Mouse (Mus musculus) forebrain, embryonic 13.5 days (tissue): ENCODE data around the gene Pole2. TPM values are rescaled to one million over a fixed set of nuclear protein-coding genes. Genes with fewer than 3 reads are reported as not detected.
A peak's percentile ranks its signal among the peaks of the same experiment; 100 is the strongest.

Experiments
- ATAC-seq: fragments of 200-750 bp; cut with Nextera tagmentation; 2 replicates; pipeline ENCODE4 v1.8.0; 2017
- H3K27ac ChIP-seq: fragments of 300-500 bp; sonication (generic); 2 replicates; pipeline ENCODE4 v1.5.1; 2015; ENCODE audit warnings: inconsistent platforms, mild to moderate bottlenecking, moderate library complexity
- H3K27me3 ChIP-seq: fragments of 300-500 bp; sonication (generic); 2 replicates; pipeline ENCODE4 v1.6.1; 2015; ENCODE audit warnings: mild to moderate bottlenecking, inconsistent platforms
- H3K36me3 ChIP-seq: fragments of 300-500 bp; sonication (generic); 2 replicates; pipeline ENCODE4 v1.6.1; 2015; ENCODE audit warnings: mild to moderate bottlenecking, inconsistent platforms; ENCODE audit not compliant: poor library complexity, severe bottlenecking
- H3K4me1 ChIP-seq: fragments of 300-500 bp; sonication (generic); 2 replicates; pipeline ENCODE4 v1.6.1; 2015; ENCODE audit warnings: inconsistent platforms
- H3K4me2 ChIP-seq: fragments of 300-500 bp; sonication (generic); 2 replicates; pipeline ENCODE4 v1.6.1; 2015; ENCODE audit warnings: inconsistent platforms, mild to moderate bottlenecking, moderate library complexity
- H3K4me3 ChIP-seq: fragments of 300-500 bp; sonication (generic); 2 replicates; pipeline ENCODE4 v1.5.1; 2015; ENCODE audit warnings: mild to moderate bottlenecking, inconsistent platforms
- H3K9ac ChIP-seq: fragments of 300-500 bp; sonication (generic); 2 replicates; pipeline ENCODE4 v1.6.1; 2015; ENCODE audit warnings: mild to moderate bottlenecking, inconsistent platforms
- H3K9me3 ChIP-seq: fragments of 300-500 bp; sonication (generic); replicated peaks from 2 replicates; pipeline ENCODE4 v1.6.1; 2016; ENCODE audit warnings: inconsistent platforms
- WGBS: fragments of 180-500 bp; shearing (Covaris S2); methylation state at CpG from one replicate; pipeline ENCODE4 v1.1.7; 2015; 5-methylcytosine and 5-hydroxymethylcytosine counted together
- polyA plus RNA-seq: library from polyadenylated mRNA; unstranded; fragments of >200 nt; fragmentation: Nextera tagmentation; extraction: Ambion mirVana; gene quantifications from 2 replicates; pipeline ENCODE4 v1.2.1, GENCODE M21; 2015

Gene Pole2
- polyA plus RNA-seq, 1 experiment from 2014 or later, result 22.1 TPM

GRCm38 (mm10) chr12:69238284-69238683 is 10.3 kb upstream of the Pole2 start:
- no peaks in the 10 kb centered on the region for H3K9me3 ChIP-seq
- 53% methylated on average over 3 of the region's 3 CpGs for WGBS
- H3K4me3 ChIP-seq, result no peak overlapping the region
- H3K36me3 ChIP-seq, result no peaks in the 10 kb centered on the region
- peaks cover 10% of the 10 kb centered on the region; the same call in 1 of the 2 replicates for H3K4me1 ChIP-seq
- no peak overlapping the region for H3K27ac ChIP-seq
- H3K27me3 ChIP-seq, result no peaks in the 10 kb centered on the region
- no peak overlapping the region for H3K4me2 ChIP-seq
- no peak overlapping the region for H3K9ac ChIP-seq
- no peak for ATAC-seq

DNA sequence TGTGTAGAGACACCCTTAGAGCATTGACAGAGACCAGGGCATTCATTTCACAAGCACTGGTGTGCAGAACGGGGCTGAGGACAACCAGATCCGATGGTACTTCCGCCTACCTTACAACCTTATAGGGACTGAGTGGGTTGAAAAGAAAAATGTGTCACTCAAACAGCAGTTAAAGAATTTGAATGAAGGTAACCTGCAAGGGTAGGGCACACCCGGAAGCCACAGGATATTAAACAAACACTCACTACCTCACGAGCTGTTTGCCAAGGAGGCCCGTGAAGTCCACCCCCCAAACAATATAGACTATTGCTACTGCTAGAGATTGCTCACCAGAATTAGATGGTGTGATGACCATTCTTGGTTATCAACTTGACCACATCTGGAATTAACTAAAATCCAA is 7.8 kb upstream of the Pole2 start:
- H3K27me3 ChIP-seq, result no peaks in the 10 kb centered on the region
- H3K4me2 ChIP-seq, result no peak overlapping the region
- H3K4me1 ChIP-seq, result peaks cover 2% of the 10 kb centered on the region; the same call in 1 of the 2 replicates
- WGBS, result 91% methylated on average over 6 of the region's 6 CpGs
- no peak overlapping the region for H3K4me3 ChIP-seq
- ATAC-seq, result no peak
- no peak overlapping the region for H3K27ac ChIP-seq
- no peaks in the 10 kb centered on the region for H3K36me3 ChIP-seq
- H3K9ac ChIP-seq, result no peak overlapping the region
- no peaks in the 10 kb centered on the region for H3K9me3 ChIP-seq

DNA sequence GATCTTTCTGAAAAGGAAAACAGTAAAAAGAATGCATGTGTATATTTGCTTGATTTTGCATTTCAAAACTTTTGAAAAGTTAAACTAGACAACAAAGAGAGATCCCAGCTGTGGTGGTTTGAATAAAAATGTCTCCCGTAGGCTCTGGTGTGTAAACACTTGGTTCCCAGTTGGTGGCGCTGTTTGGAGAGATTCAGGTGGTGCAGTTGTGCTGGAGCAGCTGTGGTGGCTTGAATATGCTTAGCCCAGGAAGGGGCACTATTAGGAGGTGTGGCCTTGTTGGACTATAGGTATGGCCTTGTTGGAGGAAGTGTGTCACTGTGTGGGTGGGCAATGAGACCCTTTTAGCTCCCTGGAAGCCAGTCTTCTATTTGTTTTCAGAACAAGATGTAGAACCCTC is 1.3 kb upstream of the Pole2 start:
- H3K9me3 ChIP-seq, result no peaks in the 10 kb centered on the region
- WGBS, result 70% methylated on average over 2 of the region's 2 CpGs
- no peak overlapping the region for H3K9ac ChIP-seq
- ATAC-seq, result no peak
- H3K4me1 ChIP-seq, result peaks cover 7% of the 10 kb centered on the region
- H3K27me3 ChIP-seq, result no peaks in the 10 kb centered on the region
- peaks cover 5% of the 10 kb centered on the region; the same call in 1 of the 2 replicates for H3K36me3 ChIP-seq
- no peak overlapping the region for H3K4me2 ChIP-seq
- H3K27ac ChIP-seq, result no peak overlapping the region
- H3K4me3 ChIP-seq, result no peak overlapping the region

DNA sequence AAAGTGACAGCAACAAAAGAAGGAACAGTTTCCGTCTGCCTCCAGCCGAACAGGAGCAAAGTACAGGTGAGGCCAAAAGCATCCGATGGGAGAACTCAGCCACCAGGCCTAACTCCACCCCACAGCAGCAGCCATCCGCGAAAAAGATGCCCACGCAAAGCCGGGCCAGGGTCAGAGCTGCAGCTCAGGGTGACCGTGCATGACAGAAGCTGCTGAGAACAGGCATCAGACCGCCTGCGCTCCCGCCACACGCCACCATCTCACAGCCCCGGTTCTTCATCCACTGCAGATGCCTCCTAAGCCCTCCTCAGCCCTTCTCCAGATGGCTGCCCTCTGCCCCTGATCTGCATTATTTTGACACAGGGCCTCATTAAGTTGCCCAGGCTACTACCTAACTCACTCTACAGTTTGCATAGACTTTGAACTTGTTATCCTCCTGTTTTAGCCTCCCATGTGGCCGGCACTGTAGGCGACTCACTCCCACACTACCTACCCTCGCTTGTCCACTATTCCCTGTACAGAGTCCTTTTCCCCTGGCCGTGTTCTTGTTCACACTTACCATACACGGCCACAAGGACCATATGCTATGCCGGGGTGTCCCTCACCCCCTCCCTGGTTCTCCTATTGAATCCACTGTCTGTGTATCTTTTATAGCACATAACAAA is 7.2 kb downstream of the Pole2 start:
- H3K9me3 ChIP-seq, result no peaks in the 10 kb centered on the region
- H3K36me3 ChIP-seq, result peaks cover 43% of the 10 kb centered on the region
- H3K27me3 ChIP-seq, result no peaks in the 10 kb centered on the region
- ATAC-seq, result no peak
- no peak overlapping the region for H3K27ac ChIP-seq
- H3K4me1 ChIP-seq, result no peaks in the 10 kb centered on the region
- 93% methylated on average over 19 of the region's 19 CpGs for WGBS
- H3K4me2 ChIP-seq, result no peak overlapping the region
- no peak overlapping the region for H3K9ac ChIP-seq
- H3K4me3 ChIP-seq, result no peak overlapping the region

DNA sequence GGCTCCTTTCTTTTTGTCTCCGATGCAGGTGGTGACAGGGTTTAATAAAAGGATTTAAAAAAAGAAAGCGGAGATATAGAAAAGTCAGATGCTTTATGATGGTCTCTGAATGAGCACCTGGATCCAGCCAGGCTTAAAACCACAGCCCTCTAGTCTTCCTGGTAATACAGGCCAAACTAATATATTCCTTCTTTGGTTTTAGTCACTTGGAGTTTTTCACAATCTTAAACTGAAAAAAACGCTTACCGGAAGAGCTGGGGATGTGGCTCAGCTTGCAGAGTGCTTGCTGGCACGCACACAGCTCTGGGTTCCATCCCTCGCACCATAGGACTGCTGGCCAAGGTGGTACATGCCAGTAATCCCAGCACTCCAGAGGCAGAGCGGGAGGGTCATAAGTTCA is 11.4 kb downstream of the Pole2 start:
- Histone ChIP-seq H3K36me3 (peaks cover 62% of the 10 kb centered on the region), H3K4me2 (no peak overlapping the region), H3K9me3 (no peaks in the 10 kb centered on the region), H3K27me3 (no peaks in the 10 kb centered on the region), H3K27ac (no peak overlapping the region), H3K4me1 (no peaks in the 10 kb centered on the region), H3K4me3 (no peak overlapping the region), H3K9ac (no peak overlapping the region)
- no peak for ATAC-seq
- 94% methylated on average over 7 of the region's 7 CpGs for WGBS

DNA sequence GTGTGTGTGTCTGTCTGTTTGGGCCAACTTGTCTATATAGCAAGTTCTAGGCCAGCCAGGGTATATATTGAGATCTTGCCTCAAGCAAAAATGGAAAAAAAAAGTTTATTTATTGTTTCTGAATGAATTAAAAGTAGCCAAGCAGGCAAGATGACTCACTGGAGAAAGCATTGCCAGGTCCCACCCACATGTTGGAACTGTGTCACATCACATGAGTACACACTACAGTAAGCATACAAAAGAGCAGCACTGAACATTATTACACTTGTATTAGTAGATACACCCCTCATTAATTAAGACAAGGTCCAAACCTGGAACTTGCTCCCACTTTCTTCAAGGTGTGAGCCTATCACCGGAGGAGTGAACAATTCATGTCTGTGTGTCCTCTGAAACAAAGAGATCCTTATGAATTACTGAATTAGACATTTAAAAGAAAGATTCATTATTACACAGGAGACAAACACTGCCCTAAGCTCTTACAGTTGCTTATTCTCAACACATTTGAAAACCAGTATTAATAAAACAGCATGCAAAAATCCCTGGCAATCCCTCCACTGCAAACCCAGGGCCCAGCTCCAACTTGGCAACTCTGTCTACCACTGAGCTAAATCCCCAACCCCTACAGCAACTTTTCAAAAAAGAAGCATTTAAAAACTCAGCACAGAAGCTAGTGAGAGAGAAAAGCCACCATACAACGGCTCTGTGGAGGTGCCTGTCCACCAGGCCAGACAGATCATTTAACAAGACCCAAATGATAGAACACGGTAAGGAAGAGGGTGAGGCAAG is 12.8 kb downstream of the Pole2 start:
- 85% methylated on average over 3 of the region's 3 CpGs for WGBS
- H3K27me3 ChIP-seq, result no peaks in the 10 kb centered on the region
- no peaks in the 10 kb centered on the region for H3K9me3 ChIP-seq
- no peak overlapping the region for H3K4me3 ChIP-seq
- no peak overlapping the region for H3K27ac ChIP-seq
- peak; percentile 51; the same call in 1 of the 2 replicates for ATAC-seq
- no peak overlapping the region for H3K4me2 ChIP-seq
- H3K36me3 ChIP-seq, result peaks cover 58% of the 10 kb centered on the region
- H3K9ac ChIP-seq, result no peak overlapping the region
- H3K4me1 ChIP-seq, result no peaks in the 10 kb centered on the region

DNA sequence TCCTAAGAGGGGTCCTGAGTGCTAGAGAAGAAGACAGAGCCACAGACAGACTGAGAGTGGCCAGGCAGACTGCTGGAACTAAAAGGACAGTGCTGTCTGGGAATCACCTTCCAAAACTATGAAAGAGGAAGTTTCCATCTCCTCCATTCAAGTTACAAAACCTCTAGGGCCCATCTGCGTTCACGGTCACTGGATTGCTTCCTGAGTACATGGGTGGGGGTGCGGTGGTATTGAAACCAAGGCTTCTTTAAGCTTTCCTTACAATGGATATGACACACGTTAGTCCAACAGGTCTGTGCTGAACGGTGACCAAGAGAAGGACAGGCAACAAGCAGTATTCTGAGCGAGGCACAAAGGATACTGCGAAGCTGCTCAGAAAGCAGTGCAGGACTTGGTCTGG is 13.6 kb downstream of the Pole2 start:
- Histone ChIP-seq H3K27ac (no peak overlapping the region), H3K9ac (no peak overlapping the region), H3K4me3 (no peak overlapping the region), H3K27me3 (no peaks in the 10 kb centered on the region), H3K4me1 (no peaks in the 10 kb centered on the region), H3K36me3 (peaks cover 59% of the 10 kb centered on the region), H3K9me3 (no peaks in the 10 kb centered on the region), H3K4me2 (no peak overlapping the region)
- WGBS, result 96% methylated on average over 7 of the region's 7 CpGs
- ATAC-seq, result no peak

GRCm38 (mm10) chr12:69213186-69213777 is 14.7 kb downstream of the Pole2 start:
- 95% methylated on average over 13 of the region's 13 CpGs for WGBS
- H3K36me3 ChIP-seq, result peaks cover 56% of the 10 kb centered on the region
- H3K27me3 ChIP-seq, result no peaks in the 10 kb centered on the region
- H3K27ac ChIP-seq, result no peak overlapping the region
- ATAC-seq, result no peak
- no peaks in the 10 kb centered on the region for H3K9me3 ChIP-seq
- H3K4me2 ChIP-seq, result no peak overlapping the region
- H3K9ac ChIP-seq, result no peak overlapping the region
- no peaks in the 10 kb centered on the region for H3K4me1 ChIP-seq
- no peak overlapping the region for H3K4me3 ChIP-seq

DNA sequence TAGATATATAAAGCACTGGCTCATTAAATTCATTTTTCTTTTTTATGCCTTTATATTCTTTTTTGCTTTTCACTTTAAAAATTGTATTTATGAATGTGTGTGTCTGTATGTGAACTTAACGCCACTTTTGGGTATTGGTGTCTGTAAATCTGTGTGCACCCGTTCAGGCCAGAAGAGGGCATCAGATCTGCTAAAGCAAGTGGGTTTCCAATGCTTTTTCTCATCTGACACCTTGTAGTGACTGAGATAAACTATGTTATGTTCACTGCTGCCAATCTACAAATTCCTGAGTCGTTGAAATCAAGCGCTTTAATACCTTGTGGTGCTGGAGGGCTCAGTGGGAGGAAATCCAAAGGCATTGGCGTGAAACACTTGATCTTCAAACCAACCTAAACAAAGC is 16.9 kb downstream of the Pole2 start:
- no peak for ATAC-seq
- no peak overlapping the region for H3K27ac ChIP-seq
- no peak overlapping the region for H3K4me2 ChIP-seq
- H3K9me3 ChIP-seq, result no peaks in the 10 kb centered on the region
- H3K36me3 ChIP-seq, result peaks cover 50% of the 10 kb centered on the region
- no peaks in the 10 kb centered on the region for H3K4me1 ChIP-seq
- H3K9ac ChIP-seq, result no peak overlapping the region
- no peaks in the 10 kb centered on the region for H3K27me3 ChIP-seq
- no peak overlapping the region for H3K4me3 ChIP-seq
- 84% methylated on average over 5 of the region's 5 CpGs for WGBS

GRCm38 (mm10) chr12:69210056-69210979 is 17.7 kb downstream of the Pole2 start:
- ATAC-seq, result no peak
- 88% methylated on average over 18 of the region's 18 CpGs for WGBS

GRCm38 (mm10) chr12:69208520-69208919 is 19.5 kb downstream of the Pole2 start:
- no peaks in the 10 kb centered on the region for H3K9me3 ChIP-seq
- WGBS, result 90% methylated on average over 2 of the region's 2 CpGs
- no peak overlapping the region for H3K4me3 ChIP-seq
- H3K36me3 ChIP-seq, result peaks cover 34% of the 10 kb centered on the region; the same call in 1 of the 2 replicates
- ATAC-seq, result no peak
- no peak overlapping the region for H3K9ac ChIP-seq
- no peak overlapping the region for H3K27ac ChIP-seq
- no peak overlapping the region for H3K4me2 ChIP-seq
- no peaks in the 10 kb centered on the region for H3K4me1 ChIP-seq
- no peaks in the 10 kb centered on the region for H3K27me3 ChIP-seq

More at GRCm38 (mm10) chr12:69210056-69210979, 17.7 kb downstream of the Pole2 start:
- Histone ChIP-seq H3K36me3 (peaks cover 46% of the 10 kb centered on the region), H3K27ac (no peak overlapping the region), H3K4me2 (no peak overlapping the region), H3K4me3 (no peak overlapping the region), H3K9me3 (no peaks in the 10 kb centered on the region), H3K27me3 (no peaks in the 10 kb centered on the region), H3K4me1 (no peaks in the 10 kb centered on the region), H3K9ac (no peak overlapping the region)
